Mouse (Mus musculus): ENCODE data around the gene Rnase10. TPM values are rescaled to one million over a fixed set of nuclear protein-coding genes. Genes with fewer than 3 reads are reported as not detected.
"Not testable (repeated sequence)": the region's sequence is repeated elsewhere in the genome, so short reads cannot be mapped to it uniquely, and the experiment has no call there.

Rnase10 gene
- polyA plus RNA-seq, 1 experiment from 2014 or later: not detected

DNA sequence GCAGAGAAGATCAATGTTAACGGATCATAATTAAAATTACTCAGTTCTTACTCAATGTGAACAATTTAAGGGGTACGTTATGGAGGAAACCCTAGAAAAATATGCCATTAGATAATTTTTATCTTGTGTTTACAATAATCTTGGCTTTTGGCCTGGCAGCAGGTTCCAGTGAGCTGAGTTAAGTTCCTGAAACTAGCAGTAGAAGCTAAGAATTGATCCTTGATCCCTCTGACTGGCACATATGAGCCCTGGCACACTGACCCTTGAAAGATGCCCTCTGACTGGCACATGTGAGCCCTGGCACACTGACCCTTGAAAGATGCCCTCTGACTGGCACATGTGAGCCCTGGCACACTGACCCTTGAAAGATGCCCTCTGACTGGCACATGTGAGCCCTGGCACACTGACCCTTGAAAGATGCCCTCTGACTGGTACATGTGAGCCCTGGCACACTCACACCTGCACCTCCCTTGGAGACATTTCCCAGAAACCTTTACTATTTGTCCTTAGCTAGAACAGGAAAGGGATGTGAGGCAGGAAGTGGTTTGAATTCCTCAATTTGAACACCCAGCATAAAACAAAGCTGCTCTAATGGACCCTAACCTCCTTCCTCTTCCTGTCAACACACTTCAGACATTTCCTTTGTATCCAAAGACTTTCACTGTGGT lies 9.4 kb upstream of the Rnase10 start:
- no peak for ATAC-seq (ENCODE audit: low FRiP score, low TSS enrichment)
- Histone ChIP-seq H3K36me3 (ENCODE audit: control insufficient read depth, insufficient read depth, low read length) (no peaks in the 10 kb centered on the region), H3K4me1 (ENCODE audit: control insufficient read depth, insufficient read depth, low read length) (no peaks in the 10 kb centered on the region), H3K4me3 (replicated peaks; ENCODE audit: low read depth, low read length) (no peak overlapping the region), H3K27me3 (ENCODE audit: control insufficient read depth, insufficient read depth, low read length) (no peaks in the 10 kb centered on the region), H3K9me3 (ENCODE audit: control insufficient read depth, low read length) (no peaks in the 10 kb centered on the region), H3K27ac (replicated peaks; ENCODE audit: low read depth, low read length) (no peak overlapping the region), H3K4me2 (ENCODE audit: low read length) (no peak overlapping the region), H3K9ac (replicated peaks; ENCODE audit: low read length) (no peak overlapping the region)
- 91% methylated on average over 2 of the region's 2 CpGs for WGBS
- DNase-seq: no peak

GRCm38 (mm10) chr14:51007914-51008713 lies 563 bp downstream of the Rnase10 start:
- no peaks in the 10 kb centered on the region for H3K9me3 ChIP-seq (ENCODE audit: control insufficient read depth, low read length)
- WGBS: 86% methylated on average over 13 of the region's 13 CpGs
- H3K36me3 ChIP-seq (ENCODE audit: control insufficient read depth, insufficient read depth, low read length): no peaks in the 10 kb centered on the region
- no peak overlapping the region for H3K4me2 ChIP-seq (ENCODE audit: low read length)
- DNase-seq: no peak
- H3K4me1 ChIP-seq (ENCODE audit: control insufficient read depth, insufficient read depth, low read length): no peaks in the 10 kb centered on the region
- ATAC-seq (ENCODE audit: low FRiP score, low TSS enrichment): no peak
- H3K4me3 ChIP-seq (replicated peaks; ENCODE audit: low read depth, low read length): no peak overlapping the region
- H3K9ac ChIP-seq (replicated peaks; ENCODE audit: low read length): no peak overlapping the region
- no peak overlapping the region for H3K27ac ChIP-seq (replicated peaks; ENCODE audit: low read depth, low read length)
- H3K27me3 ChIP-seq (ENCODE audit: control insufficient read depth, insufficient read depth, low read length): no peaks in the 10 kb centered on the region

DNA sequence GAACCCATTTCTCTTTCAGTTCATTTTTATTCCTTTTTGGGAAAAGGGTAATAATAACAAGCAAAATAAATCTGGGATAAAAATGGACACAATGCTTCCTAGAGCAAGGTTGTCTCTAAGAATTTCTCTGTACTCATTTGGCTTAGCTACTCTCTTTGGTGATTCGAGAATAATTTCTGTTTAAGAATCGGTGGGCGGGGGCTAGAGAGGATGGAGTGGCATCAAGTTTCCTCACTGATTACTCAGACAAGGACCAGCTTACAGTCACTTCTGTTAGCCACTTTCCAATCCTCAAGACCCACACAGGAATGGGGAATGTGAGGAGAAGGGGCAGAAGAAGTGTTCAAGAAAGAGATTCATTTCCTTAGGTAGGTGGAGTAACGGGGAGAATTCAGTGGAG lies 1.2 kb downstream of the Rnase10 start:
- H3K36me3 ChIP-seq (ENCODE audit: control insufficient read depth, insufficient read depth, low read length): no peaks in the 10 kb centered on the region
- DNase-seq: no peak
- H3K9ac ChIP-seq (replicated peaks; ENCODE audit: low read length): no peak overlapping the region
- WGBS: 91% methylated on average over 4 of the region's 4 CpGs
- H3K4me1 ChIP-seq (ENCODE audit: control insufficient read depth, insufficient read depth, low read length): no peaks in the 10 kb centered on the region
- no peaks in the 10 kb centered on the region for H3K9me3 ChIP-seq (ENCODE audit: control insufficient read depth, low read length)
- H3K4me3 ChIP-seq (replicated peaks; ENCODE audit: low read depth, low read length): no peak overlapping the region
- H3K4me2 ChIP-seq (ENCODE audit: low read length): no peak overlapping the region
- no peak overlapping the region for H3K27ac ChIP-seq (replicated peaks; ENCODE audit: low read depth, low read length)
- no peak for ATAC-seq (ENCODE audit: low FRiP score, low TSS enrichment)
- H3K27me3 ChIP-seq (ENCODE audit: control insufficient read depth, insufficient read depth, low read length): no peaks in the 10 kb centered on the region

DNA sequence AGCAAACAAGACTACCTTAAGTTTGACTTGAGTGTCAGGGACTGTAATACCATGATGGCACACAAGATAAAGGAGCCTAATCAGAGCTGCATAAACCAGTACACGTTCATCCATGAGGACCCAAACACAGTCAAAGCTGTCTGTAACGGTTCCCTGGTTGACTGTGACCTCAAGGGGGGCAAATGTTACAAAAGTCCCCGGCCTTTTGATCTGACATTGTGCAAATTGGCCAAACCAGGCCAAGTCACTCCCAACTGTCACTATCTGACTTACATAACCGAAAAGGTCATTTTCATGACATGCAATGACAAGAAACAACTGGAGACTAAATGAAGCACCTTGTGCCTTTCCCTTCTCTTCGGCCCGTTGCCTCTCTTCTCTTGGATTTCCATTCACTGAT lies 2.0 kb downstream of the Rnase10 start:
- ATAC-seq (ENCODE audit: low FRiP score, low TSS enrichment) (no peak), DNase-seq (no peak)
- Histone ChIP-seq H3K9me3 (ENCODE audit: control insufficient read depth, low read length) (no peaks in the 10 kb centered on the region), H3K27me3 (ENCODE audit: control insufficient read depth, insufficient read depth, low read length) (no peaks in the 10 kb centered on the region), H3K4me3 (replicated peaks; ENCODE audit: low read depth, low read length) (no peak overlapping the region), H3K4me1 (ENCODE audit: control insufficient read depth, insufficient read depth, low read length) (no peaks in the 10 kb centered on the region), H3K27ac (replicated peaks; ENCODE audit: low read depth, low read length) (no peak overlapping the region), H3K36me3 (ENCODE audit: control insufficient read depth, insufficient read depth, low read length) (no peaks in the 10 kb centered on the region), H3K4me2 (ENCODE audit: low read length) (no peak overlapping the region), H3K9ac (replicated peaks; ENCODE audit: low read length) (no peak overlapping the region)
- 87% methylated on average over 6 of the region's 6 CpGs for WGBS

DNA sequence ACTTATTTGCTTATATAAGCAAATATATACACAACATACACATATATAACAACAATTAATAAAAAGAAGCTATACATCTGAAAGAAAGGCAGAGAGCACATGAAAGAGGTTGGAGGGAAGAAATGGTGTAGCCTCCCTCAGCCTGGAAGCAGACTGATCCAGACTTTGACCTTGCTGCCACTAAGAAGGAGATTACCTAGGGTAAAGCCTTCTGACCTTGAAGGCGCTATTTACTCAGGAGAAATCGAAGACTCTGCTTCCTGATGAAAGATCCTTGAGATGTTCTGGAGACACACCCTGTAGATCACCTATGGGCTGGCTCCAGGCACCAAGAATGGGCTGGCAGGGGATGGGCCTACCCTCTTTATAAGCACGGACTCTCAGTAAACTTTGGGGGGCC lies 7.2 kb downstream of the Rnase10 start:
- not testable (repeated sequence) for H3K4me1 ChIP-seq (ENCODE audit: control insufficient read depth, insufficient read depth, low read length); H3K36me3 ChIP-seq (ENCODE audit: control insufficient read depth, insufficient read depth, low read length); H3K4me2 ChIP-seq (ENCODE audit: low read length); H3K4me3 ChIP-seq (replicated peaks; ENCODE audit: low read depth, low read length); H3K27me3 ChIP-seq (ENCODE audit: control insufficient read depth, insufficient read depth, low read length); H3K9ac ChIP-seq (replicated peaks; ENCODE audit: low read length); H3K27ac ChIP-seq (replicated peaks; ENCODE audit: low read depth, low read length); DNase-seq; ATAC-seq (ENCODE audit: low FRiP score, low TSS enrichment); H3K9me3 ChIP-seq (ENCODE audit: control insufficient read depth, low read length)
- WGBS: 92% methylated on average over 3 of the region's 3 CpGs

DNA sequence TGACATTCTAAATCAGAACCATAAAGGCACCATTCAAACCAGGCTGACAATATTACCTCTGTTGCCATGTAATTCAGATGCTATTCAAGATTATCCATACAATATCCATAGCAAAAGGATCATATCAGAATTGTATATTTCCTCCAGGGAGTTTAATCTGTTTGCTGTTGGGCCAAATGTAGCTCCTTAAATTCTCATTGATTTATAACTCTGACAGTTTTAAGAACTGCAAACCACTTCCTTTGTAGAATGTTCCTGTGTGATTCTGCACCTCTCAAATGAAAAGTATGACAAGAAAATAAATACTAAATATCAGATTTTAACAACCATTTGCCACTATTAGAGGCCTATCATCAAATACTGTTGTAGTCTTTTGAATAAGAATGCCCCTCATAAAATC lies 8.2 kb downstream of the Rnase10 start:
- H3K4me1 ChIP-seq (ENCODE audit: control insufficient read depth, insufficient read depth, low read length): no peaks in the 10 kb centered on the region
- ATAC-seq (ENCODE audit: low FRiP score, low TSS enrichment): no peak
- no peaks in the 10 kb centered on the region for H3K9me3 ChIP-seq (ENCODE audit: control insufficient read depth, low read length)
- no peak overlapping the region for H3K4me3 ChIP-seq (replicated peaks; ENCODE audit: low read depth, low read length)
- no peaks in the 10 kb centered on the region for H3K27me3 ChIP-seq (ENCODE audit: control insufficient read depth, insufficient read depth, low read length)
- H3K36me3 ChIP-seq (ENCODE audit: control insufficient read depth, insufficient read depth, low read length): no peaks in the 10 kb centered on the region
- no peak overlapping the region for H3K27ac ChIP-seq (replicated peaks; ENCODE audit: low read depth, low read length)
- H3K4me2 ChIP-seq (ENCODE audit: low read length): no peak overlapping the region
- DNase-seq: no peak
- H3K9ac ChIP-seq (replicated peaks; ENCODE audit: low read length): no peak overlapping the region

GRCm38 (mm10) chr14:51017256-51017655 lies 9.7 kb downstream of the Rnase10 start:
- no peak for DNase-seq
- no peaks in the 10 kb centered on the region for H3K4me1 ChIP-seq (ENCODE audit: control insufficient read depth, insufficient read depth, low read length)
- no peak overlapping the region for H3K4me3 ChIP-seq (replicated peaks; ENCODE audit: low read depth, low read length)
- 82% methylated on average over 3 of the region's 3 CpGs for WGBS
- H3K9ac ChIP-seq (replicated peaks; ENCODE audit: low read length): no peak overlapping the region
- no peaks in the 10 kb centered on the region for H3K27me3 ChIP-seq (ENCODE audit: control insufficient read depth, insufficient read depth, low read length)
- ATAC-seq (ENCODE audit: low FRiP score, low TSS enrichment): no peak
- no peaks in the 10 kb centered on the region for H3K9me3 ChIP-seq (ENCODE audit: control insufficient read depth, low read length)
- H3K36me3 ChIP-seq (ENCODE audit: control insufficient read depth, insufficient read depth, low read length): no peaks in the 10 kb centered on the region
- H3K27ac ChIP-seq (replicated peaks; ENCODE audit: low read depth, low read length): no peak overlapping the region
- H3K4me2 ChIP-seq (ENCODE audit: low read length): no peak overlapping the region

DNA sequence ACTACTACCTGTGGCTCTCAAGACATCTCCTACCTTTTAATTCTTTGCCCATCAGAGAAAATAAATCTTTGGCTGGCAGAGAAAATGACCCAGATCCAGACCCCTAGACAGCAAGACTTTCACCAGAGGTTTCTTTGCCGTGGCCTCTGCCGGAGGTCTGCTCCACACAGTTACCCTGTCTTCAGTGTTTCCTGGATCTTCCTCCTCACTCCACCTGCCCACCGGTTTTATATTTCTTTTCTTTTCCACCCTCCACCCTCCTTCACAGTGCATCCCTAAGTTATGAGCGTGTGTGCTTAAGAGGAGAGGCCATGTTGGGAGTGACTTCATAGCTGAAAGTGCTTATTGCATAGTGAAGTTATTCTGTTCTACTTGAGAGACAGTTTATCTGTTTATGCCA lies 15.9 kb downstream of the Rnase10 start:
- no peak overlapping the region for H3K9ac ChIP-seq (replicated peaks; ENCODE audit: low read length)
- no peaks in the 10 kb centered on the region for H3K36me3 ChIP-seq (ENCODE audit: control insufficient read depth, insufficient read depth, low read length)
- ATAC-seq (ENCODE audit: low FRiP score, low TSS enrichment): no peak

GRCm38 (mm10) chr14:51024820-51025219 lies 17.3 kb downstream of the Rnase10 start:
- 97% methylated on average over 1 of the region's 1 CpGs for WGBS
- no peak overlapping the region for H3K9ac ChIP-seq (replicated peaks; ENCODE audit: low read length)
- H3K36me3 ChIP-seq (ENCODE audit: control insufficient read depth, insufficient read depth, low read length): no peaks in the 10 kb centered on the region
- ATAC-seq (ENCODE audit: low FRiP score, low TSS enrichment): no peak
- no peak overlapping the region for H3K27ac ChIP-seq (replicated peaks; ENCODE audit: low read depth, low read length)
- H3K27me3 ChIP-seq (ENCODE audit: control insufficient read depth, insufficient read depth, low read length): no peaks in the 10 kb centered on the region
- H3K4me2 ChIP-seq (ENCODE audit: low read length): no peak overlapping the region
- no peak overlapping the region for H3K4me3 ChIP-seq (replicated peaks; ENCODE audit: low read depth, low read length)
- DNase-seq: no peak
- H3K9me3 ChIP-seq (ENCODE audit: control insufficient read depth, low read length): no peaks in the 10 kb centered on the region
- no peaks in the 10 kb centered on the region for H3K4me1 ChIP-seq (ENCODE audit: control insufficient read depth, insufficient read depth, low read length)

More for the DNA sequence above, 15.9 kb downstream of the Rnase10 start:
- Histone ChIP-seq H3K27me3 (ENCODE audit: control insufficient read depth, insufficient read depth, low read length) (no peaks in the 10 kb centered on the region), H3K4me2 (ENCODE audit: low read length) (no peak overlapping the region), H3K4me3 (replicated peaks; ENCODE audit: low read depth, low read length) (no peak overlapping the region), H3K9me3 (ENCODE audit: control insufficient read depth, low read length) (no peaks in the 10 kb centered on the region), H3K27ac (replicated peaks; ENCODE audit: low read depth, low read length) (no peak overlapping the region), H3K4me1 (ENCODE audit: control insufficient read depth, insufficient read depth, low read length) (no peaks in the 10 kb centered on the region)
- WGBS: 82% methylated on average over 4 of the region's 4 CpGs
- no peak for DNase-seq
